Mouse (Mus musculus) heart, postnatal 0 days (tissue): ENCODE measurements around the gene Ctsk.

Source experiments
- CTCF ChIP-seq: IDR thresholded peaks from 2 replicates; pipeline ENCODE4 v1.5.1; 2016; ENCODE audit warnings: antibody characterized with exemption, control low read depth, low read depth
- EP300 ChIP-seq: IDR thresholded peaks from 2 replicates; pipeline ENCODE4 v1.6.1; 2016; ENCODE audit warnings: antibody characterized with exemption, low read depth

DNA sequence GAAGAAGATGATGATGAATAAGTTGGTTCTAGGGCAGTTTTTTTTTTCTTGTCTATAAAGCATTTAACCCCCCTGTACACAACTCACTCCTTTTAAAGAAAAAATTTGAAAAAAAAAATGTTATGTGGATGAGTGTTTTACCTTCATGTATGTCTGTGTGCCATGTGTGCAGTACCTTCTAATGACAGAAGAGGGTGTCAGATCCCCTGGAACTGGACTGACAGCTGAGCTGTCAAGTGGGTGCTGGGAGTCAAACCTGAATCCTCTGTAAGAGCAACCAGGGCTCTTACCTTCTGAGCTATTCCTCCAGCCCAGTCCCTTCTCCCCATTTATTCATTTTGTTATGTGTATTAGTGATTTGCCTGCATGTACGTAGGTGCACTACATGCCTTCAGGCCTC lies 32.0 kb downstream of the Ctsk start:
- no peak for TF ChIP-seq CTCF
- TF ChIP-seq EP300 = no peak
